Mouse (Mus musculus): ENCODE measurements around the gene Foxd3. TPM values are rescaled to one million over a fixed set of nuclear protein-coding genes. Genes with fewer than 3 reads are reported as not detected.

The Foxd3 gene
- total and polyA plus RNA-seq, 3 experiments: not detected

GRCm38 (mm10) chr4:99656605-99657429 is 718 bp downstream of the Foxd3 start:
- H3K36me3 ChIP-seq (replicated peaks): no peaks in the 10 kb centered on the region
- no peak for DNase-seq (ENCODE audit: low spot score)
- TF ChIP-seq POLR2AphosphoS5 (IDR thresholded peaks at IDR 0.05; ENCODE audit: insufficient replicate concordance, low read depth, low read length) (no peak), GATA2 (IDR thresholded peaks at IDR 0.05; ENCODE audit: borderline replicate concordance, low read depth, low read length) (no peak), TAL1 (conservative IDR thresholded peaks at IDR 0.05; ENCODE audit: low read depth, low read length) (no peak), GATA1 (IDR thresholded peaks at IDR 0.05; ENCODE audit: borderline replicate concordance, low read length) (no peak), CTCF (IDR thresholded peaks at IDR 0.05; ENCODE audit: low read depth, low read length) (no peak)
- H3K4me3 ChIP-seq (ENCODE audit: low read depth, low read length): peak overlapping the region; percentile 13; the same call in 1 of the 2 replicates
- H3K27me3 ChIP-seq (ENCODE audit: insufficient read depth, low read length): no peaks in the 10 kb centered on the region; the same call in 1 of the 2 replicates
- H3K9me3 ChIP-seq (replicated peaks): peaks cover 68% of the 10 kb centered on the region
- H3K4me1 ChIP-seq (ENCODE audit: insufficient read depth, low read depth, low read length): no peaks in the 10 kb centered on the region
- ATAC-seq (ENCODE audit: extremely low read depth, insufficient number of reproducible peaks, low FRiP score, poor library complexity, severe bottlenecking): no peak

- peaks cover 68% of the 10 kb centered on the region for H3K9me3 ChIP-seq (replicated peaks)
- TF ChIP-seq GATA2 (IDR thresholded peaks at IDR 0.05; ENCODE audit: borderline replicate concordance, low read depth, low read length) (no peak), CTCF (IDR thresholded peaks at IDR 0.05; ENCODE audit: low read depth, low read length) (no peak), POLR2AphosphoS5 (IDR thresholded peaks at IDR 0.05; ENCODE audit: insufficient replicate concordance, low read depth, low read length) (no peak), GATA1 (IDR thresholded peaks at IDR 0.05; ENCODE audit: borderline replicate concordance, low read length) (no peak), TAL1 (conservative IDR thresholded peaks at IDR 0.05; ENCODE audit: low read depth, low read length) (no peak)
- H3K27me3 ChIP-seq (ENCODE audit: insufficient read depth, low read length): no peaks in the 10 kb centered on the region; the same call in 1 of the 2 replicates
- no peak for ATAC-seq (ENCODE audit: extremely low read depth, insufficient number of reproducible peaks, low FRiP score, poor library complexity, severe bottlenecking)
- H3K4me1 ChIP-seq (ENCODE audit: insufficient read depth, low read depth, low read length): no peaks in the 10 kb centered on the region
- H3K4me3 ChIP-seq (ENCODE audit: low read depth, low read length): no peak overlapping the region; the same call in 1 of the 2 replicates
- DNase-seq (ENCODE audit: low spot score): no peak
- no peaks in the 10 kb centered on the region for H3K36me3 ChIP-seq (replicated peaks)
Measured at GRCm38 (mm10) chr4:99657430-99657820, 1.3 kb downstream of the Foxd3 start.

GRCm38 (mm10) chr4:99657831-99658470 is 1.9 kb downstream of the Foxd3 start:
- ATAC-seq (ENCODE audit: extremely low read depth, insufficient number of reproducible peaks, low FRiP score, poor library complexity, severe bottlenecking) (no peak), DNase-seq (ENCODE audit: low spot score) (no peak)
- peaks cover 67% of the 10 kb centered on the region for H3K9me3 ChIP-seq (replicated peaks)
- H3K4me3 ChIP-seq (ENCODE audit: low read depth, low read length): no peak overlapping the region; the same call in 1 of the 2 replicates
- TF ChIP-seq GATA2 (IDR thresholded peaks at IDR 0.05; ENCODE audit: borderline replicate concordance, low read depth, low read length) (no peak), TAL1 (conservative IDR thresholded peaks at IDR 0.05; ENCODE audit: low read depth, low read length) (no peak), POLR2AphosphoS5 (IDR thresholded peaks at IDR 0.05; ENCODE audit: insufficient replicate concordance, low read depth, low read length) (no peak), GATA1 (IDR thresholded peaks at IDR 0.05; ENCODE audit: borderline replicate concordance, low read length) (no peak), CTCF (IDR thresholded peaks at IDR 0.05; ENCODE audit: low read depth, low read length) (no peak)
- H3K27me3 ChIP-seq (ENCODE audit: insufficient read depth, low read length): no peaks in the 10 kb centered on the region; the same call in 1 of the 2 replicates
- H3K4me1 ChIP-seq (ENCODE audit: insufficient read depth, low read depth, low read length): no peaks in the 10 kb centered on the region
- H3K36me3 ChIP-seq (replicated peaks): no peaks in the 10 kb centered on the region

- ATAC-seq (ENCODE audit: extremely low read depth, insufficient number of reproducible peaks, low FRiP score, poor library complexity, severe bottlenecking) (no peak), DNase-seq (ENCODE audit: low spot score) (no peak)
- Histone ChIP-seq H3K4me1 (ENCODE audit: insufficient read depth, low read depth, low read length) (no peaks in the 10 kb centered on the region), H3K9me3 (replicated peaks) (peaks cover 65% of the 10 kb centered on the region), H3K36me3 (replicated peaks) (no peaks in the 10 kb centered on the region), H3K4me3 (ENCODE audit: low read depth, low read length) (no peak overlapping the region), H3K27me3 (ENCODE audit: insufficient read depth, low read length) (no peaks in the 10 kb centered on the region; the same call in 1 of the 2 replicates)
- TF ChIP-seq GATA1 (IDR thresholded peaks at IDR 0.05; ENCODE audit: borderline replicate concordance, low read length) (no peak), TAL1 (conservative IDR thresholded peaks at IDR 0.05; ENCODE audit: low read depth, low read length) (no peak), CTCF (IDR thresholded peaks at IDR 0.05; ENCODE audit: low read depth, low read length) (no peak)
Measured at GRCm38 (mm10) chr4:99658881-99659280, 2.8 kb downstream of the Foxd3 start.

GRCm38 (mm10) chr4:99659361-99660072 is 3.4 kb downstream of the Foxd3 start:
- TF ChIP-seq POLR2AphosphoS5 (IDR thresholded peaks at IDR 0.05; ENCODE audit: insufficient replicate concordance, low read depth, low read length): no peak
- no peak for TF ChIP-seq CTCF (IDR thresholded peaks at IDR 0.05; ENCODE audit: low read depth, low read length)
- no peak for TF ChIP-seq GATA1 (IDR thresholded peaks at IDR 0.05; ENCODE audit: borderline replicate concordance, low read length)
- ATAC-seq (ENCODE audit: extremely low read depth, insufficient number of reproducible peaks, low FRiP score, poor library complexity, severe bottlenecking) (no peak), DNase-seq (ENCODE audit: low spot score) (no peak)
- H3K9me3 ChIP-seq (replicated peaks): peaks cover 59% of the 10 kb centered on the region
- no peaks in the 10 kb centered on the region; the same call in 1 of the 2 replicates for H3K27me3 ChIP-seq (ENCODE audit: insufficient read depth, low read length)
- no peaks in the 10 kb centered on the region for H3K36me3 ChIP-seq (replicated peaks)
- no peak overlapping the region for H3K4me3 ChIP-seq (ENCODE audit: low read depth, low read length)
- H3K4me1 ChIP-seq (ENCODE audit: insufficient read depth, low read depth, low read length): no peaks in the 10 kb centered on the region

Measured in G1E (cell line).